Mouse (Mus musculus) bone marrow, adult 2 months (tissue): ENCODE data around the gene Atp6v1a.

Experiments
- CTCF ChIP-seq: fragments of 200-500 bp; IDR thresholded peaks from 2 replicates; pipeline ENCODE4 v1.5.1; 2011; ENCODE audit warnings: low read length, control low read depth; ENCODE audit not compliant: control insufficient read depth, insufficient read depth
- POLR2A ChIP-seq: fragments of 200-500 bp; IDR thresholded peaks from 2 replicates; pipeline ENCODE4 v1.6.1; 2011; ENCODE audit warnings: low read depth, mild to moderate bottlenecking, control low read depth, low read length, borderline replicate concordance; ENCODE audit not compliant: control insufficient read depth

- TF ChIP-seq POLR2A, result no peak
- TF ChIP-seq CTCF, result no peak
Measured at GRCm38 (mm10) chr16:44125436-44125835, 14.1 kb downstream of the Atp6v1a start.
